Mouse (Mus musculus) megakaryocyte, embryonic 14.5 days (primary cell): ENCODE data around the gene Ttc7b. TPM values are rescaled to one million over a fixed set of nuclear protein-coding genes. Genes with fewer than 3 reads are reported as not detected.

ENCODE experiments used
- H3K27me3 ChIP-seq: replicated peaks from 2 replicates; pipeline ENCODE3; 2012; ENCODE audit warnings: inconsistent platforms
- H3K36me3 ChIP-seq: replicated peaks from 2 replicates; pipeline ENCODE3; 2012; ENCODE audit warnings: low read length, inconsistent platforms, mixed read lengths
- H3K4me1 ChIP-seq: 2 replicates; pipeline ENCODE4 v1.6.1; 2012; ENCODE audit warnings: inconsistent platforms
- H3K4me3 ChIP-seq: replicated peaks from 2 replicates; pipeline ENCODE3; 2012; ENCODE audit warnings: moderate library complexity, mild to moderate bottlenecking, inconsistent platforms
- H3K9me3 ChIP-seq: 2 replicates; pipeline ENCODE4 v1.6.1; 2012; ENCODE audit warnings: inconsistent platforms
- FLI1 ChIP-seq: IDR thresholded peaks from 2 replicates; pipeline ENCODE4 v1.6.1; 2012; ENCODE audit warnings: low read length, inconsistent platforms, mixed read lengths
- GATA1 ChIP-seq: IDR thresholded peaks from 3 replicates; pipeline ENCODE4 v1.6.1; 2012; ENCODE audit warnings: mixed read lengths, low read length, inconsistent platforms, borderline replicate concordance
- polyA plus RNA-seq: library from polyadenylated mRNA; stranded (reverse); fragments of >175 nt; gene quantifications from 2 replicates; pipeline ENCODE4 v1.2.3, GENCODE M21; 2012; ENCODE audit warnings: low replicate concordance; ENCODE audit not compliant: insufficient read depth

Ttc7b gene
- polyA plus RNA-seq, 1 experiment = 170 TPM

DNA sequence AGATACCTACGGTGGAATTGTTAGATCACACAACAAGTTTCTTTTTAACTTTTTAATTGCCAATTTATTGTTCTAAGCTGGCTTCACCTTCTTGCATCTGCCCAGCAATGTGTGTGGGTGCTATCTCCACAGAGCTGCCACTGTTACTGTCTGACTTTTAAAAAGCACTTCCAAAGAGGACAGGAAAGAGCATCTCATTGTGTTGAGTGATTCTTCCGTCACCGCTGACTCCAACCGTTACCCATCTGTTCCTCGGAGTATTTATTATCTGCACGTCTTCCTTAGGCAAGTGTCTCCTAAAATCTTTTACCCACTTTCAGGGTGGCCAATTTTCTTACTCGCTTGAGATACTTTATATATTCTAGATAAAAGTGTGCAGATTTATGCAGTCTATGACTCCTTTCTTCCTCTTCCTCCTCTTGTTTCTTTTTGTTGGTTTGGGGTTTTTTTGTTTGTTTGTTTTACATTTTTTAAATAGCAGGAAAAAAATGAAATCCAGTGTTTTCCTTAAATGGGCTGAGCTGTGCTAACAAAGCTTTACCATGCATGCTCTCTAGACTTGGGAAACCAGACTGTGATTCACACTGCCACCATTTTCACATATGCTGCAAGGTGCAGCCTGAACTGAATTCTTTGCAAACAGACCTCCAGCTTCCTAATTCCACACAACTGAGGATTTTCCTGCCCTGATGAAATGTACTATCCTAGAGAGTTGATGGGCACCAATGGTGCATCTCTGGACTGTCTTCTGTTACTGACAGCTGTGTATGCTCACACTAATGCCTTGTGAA lies 50.9 kb downstream of the Ttc7b start:
- TF ChIP-seq GATA1 (no peak), FLI1 (no peak)
- Histone ChIP-seq H3K4me3 (no peak overlapping the region), H3K9me3 (no peaks in the 10 kb centered on the region), H3K36me3 (peaks cover 80% of the 10 kb centered on the region), H3K27me3 (no peaks in the 10 kb centered on the region), H3K4me1 (peaks cover 74% of the 10 kb centered on the region)

- Histone ChIP-seq H3K27me3 (no peaks in the 10 kb centered on the region), H3K9me3 (no peaks in the 10 kb centered on the region), H3K4me3 (no peak overlapping the region), H3K36me3 (peaks cover 46% of the 10 kb centered on the region), H3K4me1 (peaks cover 34% of the 10 kb centered on the region)
- no peak for TF ChIP-seq GATA1
- TF ChIP-seq FLI1 = no peak
Observed at GRCm38 (mm10) chr12:100465101-100465715, 55.4 kb downstream of the Ttc7b start.

GRCm38 (mm10) chr12:100457701-100458100 lies 62.9 kb downstream of the Ttc7b start:
- no peak for TF ChIP-seq FLI1
- no peak for TF ChIP-seq GATA1
- H3K27me3 ChIP-seq = no peaks in the 10 kb centered on the region
- peaks cover 57% of the 10 kb centered on the region for H3K36me3 ChIP-seq

GRCm38 (mm10) chr12:100456257-100456975 lies 64.2 kb downstream of the Ttc7b start:
- H3K4me3 ChIP-seq = no peak overlapping the region
- no peak for TF ChIP-seq FLI1
- H3K4me1 ChIP-seq = peaks cover 20% of the 10 kb centered on the region
- peaks cover 69% of the 10 kb centered on the region for H3K36me3 ChIP-seq
- no peaks in the 10 kb centered on the region for H3K27me3 ChIP-seq
- no peaks in the 10 kb centered on the region for H3K9me3 ChIP-seq

More at GRCm38 (mm10) chr12:100457701-100458100, 62.9 kb downstream of the Ttc7b start:
- H3K9me3 ChIP-seq = no peaks in the 10 kb centered on the region
- no peak overlapping the region for H3K4me3 ChIP-seq
- peaks cover 16% of the 10 kb centered on the region for H3K4me1 ChIP-seq

DNA sequence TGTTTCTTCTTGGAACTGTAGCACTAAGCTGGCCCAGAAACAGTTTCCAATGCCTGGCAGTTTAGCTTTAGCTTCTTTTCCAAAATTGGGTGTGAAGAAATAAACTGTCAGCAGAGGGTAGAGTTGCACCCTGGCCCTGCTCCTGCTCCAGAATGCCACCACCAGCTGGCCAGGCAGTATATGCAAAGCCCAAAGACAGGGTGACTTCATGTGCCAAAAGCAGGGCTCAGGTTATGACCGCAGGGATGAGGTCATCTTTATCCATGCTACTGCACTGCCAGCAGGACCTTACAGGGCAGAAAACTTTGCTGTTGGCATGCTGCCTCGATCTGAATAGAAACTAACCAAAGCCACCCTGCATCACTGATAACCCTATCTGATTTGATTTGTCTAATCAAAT lies 65.2 kb downstream of the Ttc7b start:
- Histone ChIP-seq H3K4me3 (no peak overlapping the region), H3K27me3 (no peaks in the 10 kb centered on the region), H3K9me3 (no peaks in the 10 kb centered on the region), H3K36me3 (peaks cover 79% of the 10 kb centered on the region), H3K4me1 (peaks cover 20% of the 10 kb centered on the region)
- TF ChIP-seq FLI1 (no peak), GATA1 (no peak)

DNA sequence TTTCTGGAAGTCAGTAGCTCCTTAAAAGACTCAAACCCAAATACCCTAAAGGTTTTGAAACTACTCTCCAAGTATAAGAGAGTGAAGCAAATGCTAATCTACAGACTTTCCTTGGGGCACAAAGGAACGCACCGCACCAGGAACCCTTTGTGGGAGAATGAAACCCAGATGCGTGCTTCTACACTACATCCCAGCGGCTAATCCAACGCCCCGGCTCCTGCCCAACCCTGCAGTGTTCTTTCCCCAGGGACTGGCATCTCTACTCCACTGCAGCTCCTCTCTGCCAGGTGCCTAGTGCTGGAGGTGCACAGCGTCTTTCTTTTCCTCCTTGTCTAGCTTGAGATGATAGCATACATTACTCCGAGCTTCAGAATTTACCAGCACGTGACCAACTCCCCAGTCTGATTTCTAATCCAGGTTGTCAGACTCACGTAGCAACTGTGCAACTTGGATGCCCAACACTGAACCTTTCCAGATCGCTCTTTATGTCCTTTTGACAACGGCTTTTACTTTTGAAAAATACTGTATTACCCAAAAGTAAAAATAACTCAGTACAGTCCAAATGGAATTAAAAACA lies 72.8 kb downstream of the Ttc7b start:
- Histone ChIP-seq H3K4me1 (peaks cover 15% of the 10 kb centered on the region), H3K36me3 (peaks cover 81% of the 10 kb centered on the region), H3K27me3 (no peaks in the 10 kb centered on the region), H3K9me3 (no peaks in the 10 kb centered on the region), H3K4me3 (no peak overlapping the region)
- TF ChIP-seq FLI1 = no peak
- TF ChIP-seq GATA1 = no peak

- Histone ChIP-seq H3K4me3 (no peak overlapping the region), H3K4me1 (peaks cover 16% of the 10 kb centered on the region), H3K9me3 (no peaks in the 10 kb centered on the region), H3K27me3 (no peaks in the 10 kb centered on the region), H3K36me3 (peaks cover 81% of the 10 kb centered on the region)
- TF ChIP-seq GATA1 (no peak), FLI1 (no peak)
Observed at GRCm38 (mm10) chr12:100447161-100447560, 73.5 kb downstream of the Ttc7b start.

- H3K36me3 ChIP-seq = peaks cover 78% of the 10 kb centered on the region
- H3K9me3 ChIP-seq = no peaks in the 10 kb centered on the region
- H3K27me3 ChIP-seq = no peaks in the 10 kb centered on the region
- H3K4me1 ChIP-seq = peaks cover 22% of the 10 kb centered on the region
- no peak overlapping the region for H3K4me3 ChIP-seq
- no peak for TF ChIP-seq FLI1
- TF ChIP-seq GATA1 = no peak
Observed at GRCm38 (mm10) chr12:100445686-100446085, 74.9 kb downstream of the Ttc7b start.

GRCm38 (mm10) chr12:100445271-100445670 lies 75.4 kb downstream of the Ttc7b start:
- H3K4me3 ChIP-seq = no peak overlapping the region
- peaks cover 78% of the 10 kb centered on the region for H3K36me3 ChIP-seq
- peaks cover 26% of the 10 kb centered on the region for H3K4me1 ChIP-seq
- no peaks in the 10 kb centered on the region for H3K27me3 ChIP-seq
- no peaks in the 10 kb centered on the region for H3K9me3 ChIP-seq
- TF ChIP-seq FLI1 = no peak
- no peak for TF ChIP-seq GATA1

- no peak for TF ChIP-seq FLI1
- TF ChIP-seq GATA1 = no peak
- Histone ChIP-seq H3K9me3 (no peaks in the 10 kb centered on the region), H3K4me1 (peaks cover 32% of the 10 kb centered on the region), H3K4me3 (no peak overlapping the region), H3K36me3 (peaks cover 83% of the 10 kb centered on the region), H3K27me3 (no peaks in the 10 kb centered on the region)
Observed at GRCm38 (mm10) chr12:100444671-100445165, 75.9 kb downstream of the Ttc7b start.
